Mouse (Mus musculus) neural tube, embryonic 14.5 days (tissue): ENCODE measurements at regions not wholly inside any gene's neighbourhood (a gene's known extent, or its start where the extent isn't known, plus 50 kb on each side); places are given as distances from the start of the nearest gene placed in this dataset.
A peak's percentile ranks its signal among the peaks of the same experiment; 100 is the strongest.

Source experiments
- ATAC-seq: fragments of 200-750 bp; cut with Nextera tagmentation; 2 replicates; pipeline ENCODE4 v1.8.0; 2017; ENCODE audit warnings: low read depth, mild to moderate bottlenecking, moderate TSS enrichment, moderate library complexity
- H3K27ac ChIP-seq: fragments of 300-500 bp; sonication (generic); 2 replicates; pipeline ENCODE4 v1.5.1; 2014; ENCODE audit warnings: low read depth, mild to moderate bottlenecking, control low read depth, low read length, moderate library complexity, mixed read lengths
- H3K27me3 ChIP-seq: fragments of 300-500 bp; sonication (generic); 2 replicates; pipeline ENCODE4 v1.6.1; 2014; ENCODE audit warnings: low read length; ENCODE audit not compliant: control insufficient read depth, insufficient read depth
- H3K36me3 ChIP-seq: fragments of 300-500 bp; sonication (generic); 2 replicates; pipeline ENCODE4 v1.6.1; 2014; ENCODE audit warnings: low read length, mixed read lengths; ENCODE audit not compliant: control insufficient read depth, insufficient read depth
- H3K4me1 ChIP-seq: fragments of 300-500 bp; sonication (generic); 2 replicates; pipeline ENCODE4 v1.6.1; 2014; ENCODE audit warnings: low read length; ENCODE audit not compliant: control insufficient read depth, insufficient read depth
- H3K4me2 ChIP-seq: fragments of 300-500 bp; sonication (generic); 2 replicates; pipeline ENCODE4 v1.6.1; 2014; ENCODE audit warnings: mild to moderate bottlenecking, low read depth, low read length, control low read depth
- H3K4me3 ChIP-seq: fragments of 300-500 bp; sonication (generic); 2 replicates; pipeline ENCODE4 v1.5.1; 2014; ENCODE audit warnings: low read depth, low read length, control low read depth, mixed read lengths
- H3K9ac ChIP-seq: fragments of 300-500 bp; sonication (generic); replicated peaks from 2 replicates; pipeline ENCODE4 v1.6.1; 2014; ENCODE audit warnings: low read depth, mild to moderate bottlenecking, control low read depth, low read length, mixed read lengths
- H3K9me3 ChIP-seq: fragments of 300-500 bp; sonication (generic); 2 replicates; pipeline ENCODE4 v1.6.1; 2016; ENCODE audit warnings: low read length; ENCODE audit not compliant: control insufficient read depth
- WGBS: fragments of 180-500 bp; shearing (Covaris S2); extraction: QIAGEN DNeasy Blood & Tissue Kit; methylation state at CpG from one replicate; pipeline ENCODE4 v1.1.7; 2014; 5-methylcytosine and 5-hydroxymethylcytosine counted together

- Histone ChIP-seq H3K4me1 (no peaks in the 10 kb centered on the region), H3K27me3 (no peaks in the 10 kb centered on the region), H3K9ac (no peak overlapping the region), H3K36me3 (no peaks in the 10 kb centered on the region), H3K4me3 (no peak overlapping the region), H3K9me3 (no peaks in the 10 kb centered on the region), H3K27ac (no peak overlapping the region), H3K4me2 (no peak overlapping the region)
- ATAC-seq: no peak
- WGBS: 78% methylated on average over 5 of the region's 5 CpGs
Observed at GRCm38 (mm10) chr10:112521388-112521787, 250.5 kb downstream of the Kcnc2 start.

DNA sequence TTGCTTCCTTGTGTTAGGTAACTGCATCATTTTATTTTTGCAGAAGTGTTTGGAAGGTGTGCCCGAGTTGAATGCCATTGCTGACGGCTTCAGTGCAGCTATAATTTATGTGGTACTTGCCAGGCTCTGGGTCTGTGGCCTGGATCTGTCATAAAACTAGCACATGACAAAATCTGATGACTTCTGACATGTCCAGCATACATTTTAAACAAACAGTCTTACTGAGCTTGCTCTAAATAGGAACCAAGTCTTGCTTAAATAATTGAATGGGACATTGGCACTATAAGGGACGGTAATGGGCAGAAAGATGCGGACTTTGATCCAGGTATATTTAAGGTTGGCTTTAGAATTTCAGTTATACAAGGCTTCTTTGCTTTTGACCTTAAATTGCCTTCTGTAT, 272.1 kb downstream of the Kcnc2 start:
- Histone ChIP-seq H3K27ac (no peak overlapping the region), H3K36me3 (no peaks in the 10 kb centered on the region), H3K4me3 (no peak overlapping the region), H3K4me2 (no peak overlapping the region), H3K9me3 (no peaks in the 10 kb centered on the region), H3K27me3 (no peaks in the 10 kb centered on the region), H3K9ac (no peak overlapping the region), H3K4me1 (no peaks in the 10 kb centered on the region)
- ATAC-seq: no peak
- WGBS: 82% methylated on average over 4 of the region's 4 CpGs

DNA sequence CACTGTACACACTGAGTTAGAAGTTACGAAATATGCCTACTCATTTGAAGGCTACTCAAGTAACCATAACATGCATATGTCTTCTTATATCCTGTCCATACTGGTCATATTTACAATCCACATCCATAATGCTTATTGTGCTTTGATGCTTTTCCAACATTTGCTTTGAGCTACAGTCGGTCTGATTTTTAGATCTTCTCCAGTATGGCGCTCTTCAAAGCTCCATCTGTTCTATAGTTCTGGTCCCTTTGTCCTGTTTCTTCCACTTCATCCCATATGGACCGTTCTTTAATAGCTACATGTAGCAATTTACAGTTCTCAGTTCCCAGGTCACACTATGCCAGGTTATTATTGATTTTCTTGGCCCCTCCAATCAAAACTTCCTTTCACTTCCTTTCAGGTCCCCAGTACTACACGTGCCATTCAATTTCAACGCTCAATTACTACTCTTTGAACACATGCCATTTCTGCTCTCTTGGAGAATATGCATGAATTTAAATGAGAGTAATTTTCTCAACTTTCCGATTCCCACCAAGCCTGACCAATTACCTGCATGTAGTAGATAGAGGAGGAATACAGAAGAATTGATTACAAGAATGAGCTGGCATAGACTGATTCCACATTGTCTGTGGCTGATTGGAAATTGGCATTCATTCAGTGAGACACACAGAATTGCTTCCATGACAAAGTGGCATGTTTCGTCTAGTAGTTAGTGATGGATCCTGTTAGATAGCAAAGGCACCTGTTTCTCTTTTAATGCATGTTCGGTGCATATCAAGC, 301.0 kb downstream of the Kcnc2 start:
- no peaks in the 10 kb centered on the region for H3K4me1 ChIP-seq
- H3K4me2 ChIP-seq: no peak overlapping the region
- no peaks in the 10 kb centered on the region for H3K27me3 ChIP-seq
- H3K9ac ChIP-seq: no peak overlapping the region
- no peaks in the 10 kb centered on the region for H3K36me3 ChIP-seq
- no peak overlapping the region for H3K27ac ChIP-seq
- ATAC-seq: no peak
- WGBS: 81% methylated on average over 9 of the region's 9 CpGs
- H3K9me3 ChIP-seq: no peaks in the 10 kb centered on the region
- H3K4me3 ChIP-seq: no peak overlapping the region

GRCm38 (mm10) chr10:112572556-112572955, 301.6 kb downstream of the Kcnc2 start:
- Histone ChIP-seq H3K36me3 (no peaks in the 10 kb centered on the region), H3K9me3 (no peaks in the 10 kb centered on the region)
- no peak for ATAC-seq

GRCm38 (mm10) chr10:112584939-112585338, 314.0 kb downstream of the Kcnc2 start:
- Histone ChIP-seq H3K9me3 (no peaks in the 10 kb centered on the region), H3K4me2 (no peak overlapping the region), H3K36me3 (no peaks in the 10 kb centered on the region), H3K4me1 (no peaks in the 10 kb centered on the region), H3K9ac (no peak overlapping the region), H3K27ac (no peak overlapping the region), H3K4me3 (no peak overlapping the region), H3K27me3 (no peaks in the 10 kb centered on the region)
- no peak for ATAC-seq
- WGBS: 90% methylated on average over 9 of the region's 9 CpGs

More at GRCm38 (mm10) chr10:112572556-112572955, 301.6 kb downstream of the Kcnc2 start:
- H3K4me2 ChIP-seq: no peak overlapping the region
- no peak overlapping the region for H3K4me3 ChIP-seq
- H3K27ac ChIP-seq: no peak overlapping the region
- H3K27me3 ChIP-seq: no peaks in the 10 kb centered on the region
- no peaks in the 10 kb centered on the region for H3K4me1 ChIP-seq
- no peak overlapping the region for H3K9ac ChIP-seq

DNA sequence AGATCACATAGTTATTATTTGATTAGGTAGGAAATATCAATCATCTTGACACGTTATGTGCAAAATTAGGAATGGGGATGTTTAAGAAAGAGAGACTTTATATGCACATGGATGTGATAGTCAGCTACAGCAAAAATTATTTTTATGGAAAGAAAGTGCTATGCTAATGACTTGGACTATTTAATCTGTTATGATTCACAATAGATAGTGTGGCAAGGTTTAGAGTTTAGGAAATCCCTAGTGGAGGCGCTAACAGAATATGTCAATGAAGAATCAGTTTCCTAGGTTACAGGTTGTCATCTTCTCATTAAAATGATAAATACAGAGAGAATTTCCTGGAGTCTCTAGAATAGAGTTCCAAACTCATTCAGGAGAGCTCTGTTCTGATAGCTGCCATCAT, 323.4 kb downstream of the Kcnc2 start:
- 89% methylated on average over 2 of the region's 2 CpGs for WGBS
- no peak for ATAC-seq
- H3K4me2 ChIP-seq: no peak overlapping the region
- H3K27ac ChIP-seq: no peak overlapping the region
- H3K4me1 ChIP-seq: no peaks in the 10 kb centered on the region
- H3K36me3 ChIP-seq: no peaks in the 10 kb centered on the region
- H3K27me3 ChIP-seq: no peaks in the 10 kb centered on the region
- no peaks in the 10 kb centered on the region for H3K9me3 ChIP-seq
- H3K9ac ChIP-seq: no peak overlapping the region
- no peak overlapping the region for H3K4me3 ChIP-seq

DNA sequence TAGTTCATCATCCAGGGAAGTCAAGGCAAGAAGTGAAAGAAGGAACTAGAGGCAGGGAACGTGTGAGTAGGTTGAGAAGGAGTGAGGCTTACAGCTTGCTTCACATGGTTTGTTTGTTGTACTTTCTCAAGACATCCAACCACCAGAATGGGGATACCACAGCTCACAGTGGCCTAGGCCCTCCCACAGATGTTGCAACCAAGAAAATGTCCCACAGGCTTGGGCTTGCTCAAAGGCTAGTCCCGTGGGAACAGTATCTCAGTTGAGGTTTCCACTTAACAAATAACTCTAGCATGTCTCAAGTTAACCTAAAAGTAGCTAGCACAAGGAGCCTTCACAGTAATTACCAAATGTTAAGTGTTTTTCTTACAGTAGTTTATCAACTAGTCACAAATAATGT, 323.2 kb downstream of the Atxn7l3b start:
- H3K27ac ChIP-seq: no peak overlapping the region

GRCm38 (mm10) chr10:112607642-112608041, 321.2 kb downstream of the Atxn7l3b start:
- ATAC-seq: peak; percentile 69; the same call in 1 of the 2 replicates
- Histone ChIP-seq H3K4me1 (no peaks in the 10 kb centered on the region), H3K9me3 (no peaks in the 10 kb centered on the region), H3K4me2 (no peak overlapping the region), H3K4me3 (no peak overlapping the region), H3K27ac (no peak overlapping the region), H3K9ac (no peak overlapping the region), H3K27me3 (no peaks in the 10 kb centered on the region), H3K36me3 (no peaks in the 10 kb centered on the region)
- WGBS: 53% methylated on average over 4 of the region's 4 CpGs

More for the DNA sequence above, 323.2 kb downstream of the Atxn7l3b start:
- Histone ChIP-seq H3K4me3 (no peak overlapping the region), H3K36me3 (no peaks in the 10 kb centered on the region), H3K4me2 (no peak overlapping the region), H3K4me1 (no peaks in the 10 kb centered on the region), H3K9ac (no peak overlapping the region), H3K9me3 (no peaks in the 10 kb centered on the region), H3K27me3 (no peaks in the 10 kb centered on the region)
- ATAC-seq: no peak
- WGBS: 63% methylated on average over 2 of the region's 2 CpGs

- H3K4me1 ChIP-seq: no peaks in the 10 kb centered on the region
- no peak overlapping the region for H3K4me3 ChIP-seq
- H3K27me3 ChIP-seq: no peaks in the 10 kb centered on the region
- no peak overlapping the region for H3K4me2 ChIP-seq
- H3K9me3 ChIP-seq: no peaks in the 10 kb centered on the region
- H3K9ac ChIP-seq: no peak overlapping the region
- WGBS: 61% methylated on average over 3 of the region's 3 CpGs
- no peak overlapping the region for H3K27ac ChIP-seq
- ATAC-seq: no peak
- H3K36me3 ChIP-seq: no peaks in the 10 kb centered on the region
Observed at GRCm38 (mm10) chr10:112611711-112612110, 317.1 kb downstream of the Atxn7l3b start.
